Mouse (Mus musculus) CD4-positive, CD25-positive, alpha-beta regulatory T cell, adult 4 months (primary cell): ENCODE measurements around the gene Pkd1. TPM values are rescaled to one million over a fixed set of nuclear protein-coding genes. Genes with fewer than 3 reads are reported as not detected.

Source experiments
- ATAC-seq: one replicate; pipeline ENCODE4 v1.8.0; 2017
- polyA plus RNA-seq, 2 experiments: library from polyadenylated mRNA; unstranded; fragments of 100-300 nt; shearing (Covaris generic); gene quantifications; one replicate each; pipeline ENCODE4 v1.2.1; 2017

Pkd1 gene
- polyA plus RNA-seq, 2 experiments from 2014 or later = 16.8 to 34.7 TPM

DNA sequence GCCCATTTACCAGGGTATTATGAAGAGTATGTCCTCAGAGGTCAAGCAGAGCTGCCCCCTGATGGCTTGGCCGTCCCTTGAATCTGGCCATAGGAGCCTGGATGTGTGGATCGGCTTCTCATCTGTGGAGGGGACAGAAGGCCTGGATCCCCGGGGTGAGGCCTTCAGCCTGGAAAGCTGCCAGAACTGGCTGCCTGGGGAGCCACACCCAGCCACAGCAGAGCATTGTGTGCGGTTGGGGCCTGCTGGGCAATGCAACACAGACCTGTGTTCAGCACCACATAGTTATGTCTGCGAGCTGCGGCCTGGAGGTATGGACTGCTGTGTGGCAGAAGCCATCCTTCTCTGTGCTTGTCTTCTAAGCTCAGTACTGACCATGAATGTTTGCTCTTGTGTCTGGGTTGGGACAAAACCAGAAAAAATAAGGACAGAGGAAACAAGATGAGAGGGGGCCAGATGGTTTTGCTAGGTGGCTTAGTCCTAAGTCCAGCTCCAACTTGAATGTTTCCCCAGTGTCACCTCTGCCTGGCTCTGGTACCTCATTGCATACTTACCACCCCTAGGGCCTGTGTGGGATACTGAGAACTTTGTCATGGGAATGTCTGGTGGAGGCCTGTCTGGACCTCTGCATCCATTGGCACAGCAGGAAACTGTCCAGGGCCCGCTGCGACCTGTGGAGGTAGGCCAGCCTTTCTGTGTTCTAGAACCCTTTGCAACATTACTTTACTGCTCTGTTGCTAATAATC lies 17.6 kb downstream of the Pkd1 start:
- no peak for ATAC-seq

DNA sequence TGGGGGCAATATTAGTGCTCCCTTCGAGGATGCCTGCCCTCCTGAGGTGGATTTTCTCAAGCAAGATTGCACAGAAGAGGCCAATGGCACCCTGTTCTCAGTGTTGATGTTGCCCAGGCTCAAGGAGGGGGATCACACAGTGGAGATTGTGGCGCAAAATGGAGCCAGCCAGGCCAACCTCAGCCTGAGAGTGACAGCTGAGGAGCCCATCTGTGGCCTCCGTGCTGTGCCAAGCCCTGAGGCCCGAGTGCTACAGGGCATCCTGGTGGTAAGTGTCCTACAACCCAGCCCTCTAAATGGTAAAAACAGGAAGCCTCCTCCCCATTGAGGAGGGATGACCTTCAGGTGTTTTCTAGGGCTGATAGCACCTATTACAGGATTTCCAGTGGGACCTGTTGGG lies 20.2 kb downstream of the Pkd1 start:
- ATAC-seq = no peak

- ATAC-seq = no peak
Observed at GRCm38 (mm10) chr17:24572651-24573245, 23.1 kb downstream of the Pkd1 start.

DNA sequence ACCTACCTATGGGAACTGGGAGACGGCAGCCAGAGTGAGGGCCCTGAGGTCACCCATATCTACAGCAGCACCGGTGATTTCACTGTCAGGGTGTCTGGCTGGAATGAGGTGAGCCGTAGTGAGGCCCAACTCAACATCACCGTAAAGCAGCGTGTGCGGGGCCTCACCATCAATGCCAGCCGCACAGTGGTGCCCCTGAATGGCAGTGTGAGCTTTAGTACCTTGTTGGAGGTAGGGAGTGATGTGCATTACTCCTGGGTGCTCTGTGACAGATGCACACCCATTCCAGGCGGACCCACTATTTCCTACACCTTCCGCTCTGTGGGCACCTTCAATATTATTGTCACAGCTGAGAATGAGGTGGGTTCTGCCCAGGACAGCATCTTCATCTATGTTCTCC lies 24.2 kb downstream of the Pkd1 start:
- no peak for ATAC-seq

DNA sequence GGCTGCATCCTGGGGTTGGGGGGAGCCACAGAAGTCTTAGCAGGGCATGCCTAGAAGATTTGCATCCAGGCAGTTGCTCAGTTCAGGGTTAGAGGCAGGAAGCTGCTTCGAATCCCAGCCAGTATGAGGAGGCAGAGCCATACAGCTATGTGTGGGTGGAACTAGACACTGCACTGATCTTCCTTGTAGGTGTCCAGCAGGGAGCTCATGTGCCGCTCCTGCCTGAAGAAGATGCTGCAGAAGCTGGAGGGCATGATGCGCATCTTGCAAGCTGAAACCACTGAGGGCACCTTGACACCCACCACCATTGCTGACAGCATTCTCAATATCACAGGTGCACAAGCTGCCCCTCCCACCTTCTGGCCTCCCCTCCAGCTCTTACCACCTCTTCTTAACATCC lies 29.9 kb downstream of the Pkd1 start:
- ATAC-seq = no peak

GRCm38 (mm10) chr17:24580287-24580686 lies 30.7 kb downstream of the Pkd1 start:
- no peak for ATAC-seq

- ATAC-seq = no peak
Observed at GRCm38 (mm10) chr17:24583599-24584460, 34.2 kb downstream of the Pkd1 start.

DNA sequence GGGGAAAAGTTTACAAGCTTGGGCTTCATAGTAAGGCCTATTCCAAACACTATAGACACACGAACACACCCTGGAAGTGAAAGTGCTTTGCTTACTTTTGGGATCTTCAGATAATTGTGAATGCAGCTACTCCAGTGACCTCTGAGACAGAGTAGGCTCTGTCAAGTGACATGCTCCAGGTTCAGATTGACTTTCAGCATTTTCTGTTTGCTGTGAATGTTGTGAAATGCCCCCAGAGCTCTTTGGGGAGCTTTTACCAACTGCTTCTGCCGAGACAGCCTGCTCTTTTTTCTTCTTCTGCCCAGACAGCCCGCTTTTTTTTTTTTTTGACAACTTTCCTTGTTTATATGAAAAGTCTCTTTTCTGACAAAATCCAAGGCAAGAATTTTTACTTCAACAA lies 34.9 kb downstream of the Pkd1 start:
- ATAC-seq = no peak

GRCm38 (mm10) chr17:24586532-24586931 lies 36.9 kb downstream of the Pkd1 start:
- no peak for ATAC-seq

GRCm38 (mm10) chr17:24590943-24591342 lies 41.3 kb downstream of the Pkd1 start:
- no peak for ATAC-seq

DNA sequence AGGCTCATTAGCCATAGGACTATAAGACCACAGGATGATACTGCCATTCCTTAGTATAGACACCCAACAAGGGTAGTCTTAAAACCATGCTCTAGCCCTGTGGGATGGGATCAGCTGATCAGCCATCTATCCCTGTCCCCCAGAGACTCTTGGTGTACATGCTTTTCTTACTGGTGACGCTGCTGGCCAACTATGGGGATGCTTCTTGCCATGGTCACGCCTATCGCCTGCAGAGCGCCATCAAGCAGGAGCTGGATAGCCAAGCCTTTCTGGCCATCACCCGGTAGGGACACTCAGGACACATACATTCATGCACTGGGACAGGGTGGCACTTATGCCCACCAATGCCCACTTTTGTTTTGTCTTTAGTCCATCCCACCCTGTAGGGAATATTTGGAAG lies 42.1 kb downstream of the Pkd1 start:
- no peak for ATAC-seq

DNA sequence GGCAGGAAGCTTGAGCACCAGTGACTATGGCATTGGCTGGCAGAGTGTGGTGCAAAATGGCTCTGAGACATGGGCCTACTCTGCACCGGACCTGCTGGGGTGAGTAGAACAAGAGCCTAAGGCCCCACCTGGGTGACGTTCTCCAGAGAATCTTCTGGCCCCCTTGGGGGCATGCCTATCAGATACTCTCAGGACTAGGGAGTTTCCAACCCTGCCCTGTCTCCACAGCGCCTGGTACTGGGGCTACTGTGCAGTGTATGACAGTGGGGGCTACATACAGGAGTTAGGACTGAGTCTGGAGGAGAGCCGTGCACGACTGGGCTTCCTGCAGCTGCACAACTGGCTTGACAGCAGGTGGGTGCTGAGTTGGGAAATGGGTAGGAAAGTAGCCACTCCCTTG lies 43.6 kb downstream of the Pkd1 start:
- ATAC-seq = no peak

- no peak for ATAC-seq
Observed at GRCm38 (mm10) chr17:24593992-24594890, 44.6 kb downstream of the Pkd1 start.

DNA sequence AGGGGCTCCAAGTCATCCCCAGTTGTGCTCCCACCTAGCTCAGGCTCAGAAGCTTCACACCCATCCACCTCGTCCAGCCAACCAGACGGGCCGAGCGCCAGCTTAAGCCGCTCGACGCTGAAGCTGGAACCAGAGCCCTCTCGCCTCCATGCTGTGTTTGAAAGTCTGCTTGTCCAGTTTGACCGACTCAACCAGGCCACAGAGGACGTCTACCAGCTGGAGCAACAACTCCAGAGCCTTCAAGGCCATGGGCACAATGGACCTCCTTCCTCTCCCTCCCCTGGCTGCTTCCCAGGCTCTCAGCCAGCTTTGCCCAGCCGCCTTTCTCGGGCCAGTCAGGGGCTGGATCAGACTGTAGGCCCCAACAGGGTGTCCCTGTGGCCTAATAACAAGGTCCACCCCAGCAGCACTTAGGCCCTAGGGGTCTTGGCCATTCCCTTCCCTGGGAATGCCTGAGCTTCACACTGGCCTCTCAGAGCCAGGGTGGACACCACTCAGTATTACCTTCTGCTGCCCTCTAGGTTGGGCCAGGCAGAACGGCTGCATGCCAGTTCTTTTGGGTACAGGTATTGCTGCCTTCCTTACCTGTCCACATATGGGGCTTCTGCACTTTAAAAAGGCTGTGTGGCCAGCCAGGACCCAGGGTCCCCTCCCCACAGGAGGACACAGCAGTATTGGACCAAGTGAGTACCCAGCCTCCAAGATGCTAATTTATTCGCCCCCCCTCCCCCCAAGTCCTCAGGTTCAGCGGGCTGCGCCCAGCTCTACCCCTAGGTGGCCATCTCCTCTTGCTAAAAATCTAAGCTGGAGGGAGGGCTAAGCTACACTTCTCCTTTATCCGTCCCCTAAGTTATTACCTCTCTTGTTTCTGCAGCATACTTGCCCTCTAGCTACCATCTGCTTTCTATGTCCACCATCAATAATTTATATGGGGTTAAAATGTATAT lies 45.8 kb downstream of the Pkd1 start:
- no peak for ATAC-seq

DNA sequence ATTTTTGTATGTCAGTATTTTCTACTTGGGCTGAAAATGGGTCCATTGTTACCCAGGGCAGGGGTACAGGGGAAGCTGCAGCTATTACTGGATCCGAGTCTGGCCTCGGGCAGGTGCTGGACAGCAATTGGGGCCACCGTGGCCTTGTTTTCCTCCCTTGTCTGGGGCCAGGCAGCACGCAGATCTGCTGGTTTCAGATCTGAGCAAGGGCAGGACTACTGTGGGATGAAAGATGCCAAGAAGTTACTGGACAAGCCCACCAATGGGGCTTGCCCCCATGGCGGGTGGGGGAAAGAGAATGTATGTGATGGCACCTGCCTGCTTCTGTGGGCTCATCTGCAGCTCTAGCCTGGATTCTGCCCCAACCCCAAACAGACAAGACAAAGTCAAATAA lies 46.4 kb downstream of the Pkd1 start:
- no peak for ATAC-seq

- no peak for ATAC-seq
Observed at GRCm38 (mm10) chr17:24596471-24597183, 47.0 kb downstream of the Pkd1 start.

- ATAC-seq = no peak
Observed at GRCm38 (mm10) chr17:24597989-24598388, 48.4 kb downstream of the Pkd1 start.

- ATAC-seq = no peak
Observed at GRCm38 (mm10) chr17:24600502-24600901, 50.9 kb downstream of the Pkd1 start.

DNA sequence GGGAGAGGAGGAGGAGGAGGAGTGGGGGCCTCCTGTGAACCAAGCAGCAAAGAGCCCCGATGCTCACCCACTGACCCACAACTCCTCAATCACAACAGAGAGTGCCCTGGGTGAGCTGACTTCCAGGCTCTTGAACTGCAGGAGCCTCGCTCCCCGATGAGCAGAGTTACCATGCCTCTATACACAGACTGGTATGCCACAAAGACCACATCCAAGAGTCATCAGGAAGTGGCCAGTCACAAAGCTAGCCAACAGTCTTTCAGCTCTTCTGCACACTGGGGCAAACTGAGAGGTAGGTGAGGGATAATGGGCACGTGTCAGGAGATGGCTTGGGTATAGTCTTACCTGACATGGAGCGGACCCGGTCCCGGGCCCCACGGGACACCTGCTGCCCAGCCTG lies 54.3 kb downstream of the Pkd1 start:
- no peak for ATAC-seq

DNA sequence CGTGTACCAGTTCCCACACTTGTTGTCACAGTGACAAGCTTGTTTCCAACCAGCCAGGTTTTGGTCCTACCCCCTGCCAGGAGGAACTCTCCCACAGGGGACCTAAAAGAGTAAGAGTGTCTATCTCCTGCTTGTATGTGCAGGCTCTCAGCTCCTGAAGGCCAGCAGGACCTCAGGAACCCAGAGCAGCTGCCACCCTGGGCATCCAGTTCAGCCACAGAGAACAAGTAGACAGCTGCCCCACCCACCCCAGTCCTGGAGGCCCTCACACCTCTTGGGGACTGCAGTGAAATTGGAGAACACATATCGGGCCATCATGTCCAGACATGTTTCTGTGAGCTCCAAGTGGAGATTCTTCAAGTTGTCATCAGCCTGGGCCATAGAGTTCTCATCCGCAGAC lies 54.9 kb downstream of the Pkd1 start:
- no peak for ATAC-seq

DNA sequence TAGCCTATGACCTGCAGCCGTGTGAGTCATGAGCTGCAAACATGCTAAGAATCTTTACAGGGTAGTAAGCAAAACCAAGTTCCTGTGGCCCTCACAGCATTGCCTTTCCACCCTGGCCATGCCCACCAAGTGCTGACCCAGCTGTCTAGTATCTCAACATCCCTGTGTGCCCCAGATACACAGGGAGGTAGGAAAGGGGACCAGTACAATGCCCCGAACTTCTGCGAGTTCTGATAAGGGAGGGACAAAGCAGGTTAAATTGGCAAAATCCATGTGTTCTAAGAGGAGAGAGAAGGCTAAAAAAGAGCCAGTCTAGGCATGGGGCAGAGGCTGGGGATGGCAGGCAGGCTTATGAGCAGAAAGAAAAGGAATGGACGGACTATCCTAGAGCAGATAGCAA lies 58.7 kb downstream of the Pkd1 start:
- no peak for ATAC-seq
